Mouse (Mus musculus) stomach, embryonic 15.5 days (tissue): Measurements from ENCODE around the gene S100a1. TPM values are rescaled to one million over a fixed set of nuclear protein-coding genes. Genes with fewer than 3 reads are reported as not detected.

Experiments
- ATAC-seq: fragments of 200-750 bp; cut with Nextera tagmentation; 2 replicates; pipeline ENCODE4 v1.8.0; 2017; ENCODE audit warnings: low read depth, moderate number of reproducible peaks, moderate TSS enrichment; ENCODE audit not compliant: insufficient read depth, low FRiP score
- H3K27ac ChIP-seq: fragments of 300-500 bp; sonication (generic); 2 replicates; pipeline ENCODE4 v1.5.1; 2015; ENCODE audit warnings: mild to moderate bottlenecking, inconsistent platforms
- H3K27me3 ChIP-seq: fragments of 300-500 bp; sonication (generic); replicated peaks from 2 replicates; pipeline ENCODE4 v1.6.1; 2015; ENCODE audit warnings: inconsistent platforms
- H3K36me3 ChIP-seq: fragments of 300-500 bp; sonication (generic); 2 replicates; pipeline ENCODE4 v1.6.1; 2015; ENCODE audit warnings: inconsistent platforms
- H3K4me1 ChIP-seq: fragments of 300-500 bp; sonication (generic); 2 replicates; pipeline ENCODE4 v1.6.1; 2015; ENCODE audit warnings: inconsistent platforms
- H3K4me2 ChIP-seq: fragments of 300-500 bp; sonication (generic); 2 replicates; pipeline ENCODE4 v1.6.1; 2015; ENCODE audit warnings: mild to moderate bottlenecking, inconsistent platforms
- H3K4me3 ChIP-seq: fragments of 300-500 bp; sonication (generic); replicated peaks from 2 replicates; pipeline ENCODE4 v1.5.1; 2015; ENCODE audit warnings: inconsistent platforms
- H3K9ac ChIP-seq: fragments of 300-500 bp; sonication (generic); 2 replicates; pipeline ENCODE4 v1.6.1; 2015; ENCODE audit warnings: inconsistent platforms
- H3K9me3 ChIP-seq: fragments of 300-500 bp; sonication (generic); 2 replicates; pipeline ENCODE4 v1.6.1; 2016; ENCODE audit warnings: inconsistent platforms
- WGBS: fragments of 180-500 bp; shearing (Covaris S2); methylation state at CpG from one replicate; pipeline ENCODE4 v1.1.7; 2015; 5-methylcytosine and 5-hydroxymethylcytosine counted together
- polyA plus RNA-seq: library from polyadenylated mRNA; unstranded; fragments of >200 nt; fragmentation: Nextera tagmentation; extraction: Ambion mirVana; gene quantifications from 2 replicates; pipeline ENCODE4 v1.2.1, GENCODE M21; 2015

The S100a1 gene
- polyA plus RNA-seq, 1 experiment from 2014 or later = 75.9 TPM

- WGBS = 80% methylated on average over 5 of the region's 5 CpGs
- peaks cover 6% of the 10 kb centered on the region for H3K4me1 ChIP-seq
- no peak for ATAC-seq
- H3K27ac ChIP-seq = no peak overlapping the region
- H3K9ac ChIP-seq = no peak overlapping the region
- H3K36me3 ChIP-seq = peaks cover 52% of the 10 kb centered on the region
- H3K4me2 ChIP-seq = no peak overlapping the region
- no peaks in the 10 kb centered on the region for H3K9me3 ChIP-seq
- H3K27me3 ChIP-seq = no peaks in the 10 kb centered on the region
- H3K4me3 ChIP-seq = no peak overlapping the region
Observed at GRCm38 (mm10) chr3:90486998-90487397, 27.2 kb downstream of the S100a1 start.

- WGBS = under 1% methylated on average over 45 of the region's 45 CpGs
- peak within 1 kb of the TSS; percentile 99 for H3K9ac ChIP-seq
- ATAC-seq = peak; percentile 99
Observed at GRCm38 (mm10) chr3:90475831-90476611, 38.2 kb downstream of the S100a1 start, which contains the start of gene Ilf2. Gene Ilf2, plus strand, starts transcription at chr3:90476126.

GRCm38 (mm10) chr3:90475151-90475830 is 38.9 kb downstream of the S100a1 start:
- Histone ChIP-seq H3K36me3 (peaks cover 11% of the 10 kb centered on the region; the same call in 1 of the 2 replicates), H3K9me3 (no peaks in the 10 kb centered on the region), H3K4me2 (peak overlapping the region; percentile 36), H3K4me1 (peaks cover 6% of the 10 kb centered on the region; the same call in 1 of the 2 replicates), H3K9ac (no peak overlapping the region), H3K27me3 (no peaks in the 10 kb centered on the region), H3K4me3 (peak overlapping the region; percentile 38), H3K27ac (no peak overlapping the region)
- WGBS = 34% methylated on average over 16 of the region's 16 CpGs
- no peak for ATAC-seq

More at GRCm38 (mm10) chr3:90475831-90476611, 38.2 kb downstream of the S100a1 start, which contains the start of gene Ilf2:
- Histone ChIP-seq H3K4me2 (peak within 1 kb of the TSS; percentile 69), H3K27ac (peak within 1 kb of the TSS; percentile 93), H3K4me3 (peak within 1 kb of the TSS; percentile 94), H3K36me3 (peaks cover 15% of the 10 kb centered on the region; the same call in 1 of the 2 replicates), H3K4me1 (peaks cover 6% of the 10 kb centered on the region; the same call in 1 of the 2 replicates), H3K27me3 (no peaks in the 10 kb centered on the region), H3K9me3 (no peaks in the 10 kb centered on the region)

- Histone ChIP-seq H3K9ac (no peak overlapping the region), H3K27ac (no peak overlapping the region), H3K4me1 (peaks cover 5% of the 10 kb centered on the region; the same call in 1 of the 2 replicates), H3K4me2 (no peak overlapping the region), H3K36me3 (no peaks in the 10 kb centered on the region), H3K9me3 (no peaks in the 10 kb centered on the region), H3K27me3 (no peaks in the 10 kb centered on the region), H3K4me3 (no peak overlapping the region)
- no peak for ATAC-seq
- 29% methylated on average over 3 of the region's 3 CpGs for WGBS
Observed at GRCm38 (mm10) chr3:90472213-90472612, 42.0 kb downstream of the S100a1 start.

GRCm38 (mm10) chr3:90467618-90468300 is 46.4 kb downstream of the S100a1 start:
- no peak overlapping the region for H3K4me2 ChIP-seq
- no peaks in the 10 kb centered on the region for H3K9me3 ChIP-seq
- H3K9ac ChIP-seq = no peak overlapping the region
- no peak overlapping the region for H3K4me3 ChIP-seq
- 90% methylated on average over 10 of the region's 10 CpGs for WGBS
- no peaks in the 10 kb centered on the region for H3K36me3 ChIP-seq
- H3K27ac ChIP-seq = no peak overlapping the region
- H3K27me3 ChIP-seq = peaks cover 25% of the 10 kb centered on the region
- no peak for ATAC-seq
- peaks cover 7% of the 10 kb centered on the region; the same call in 1 of the 2 replicates for H3K4me1 ChIP-seq

GRCm38 (mm10) chr3:90466311-90466766 is 47.9 kb downstream of the S100a1 start:
- WGBS = under 1% methylated on average over 15 of the region's 15 CpGs
- Histone ChIP-seq H3K9me3 (no peaks in the 10 kb centered on the region), H3K4me2 (peak overlapping the region; percentile 94), H3K4me1 (peaks cover 7% of the 10 kb centered on the region; the same call in 1 of the 2 replicates), H3K36me3 (no peaks in the 10 kb centered on the region), H3K9ac (no peak overlapping the region), H3K27me3 (peaks cover 25% of the 10 kb centered on the region), H3K4me3 (peak overlapping the region; percentile 54), H3K27ac (no peak overlapping the region)
- ATAC-seq = peak; percentile 33; the same call in 1 of the 2 replicates

GRCm38 (mm10) chr3:90465686-90466310 is 48.4 kb downstream of the S100a1 start, which contains the start of gene Npr1:
Gene Npr1, minus strand, starts transcription at chr3:90465866.
- Histone ChIP-seq H3K4me3 (peak within 1 kb of the TSS; percentile 54), H3K9ac (peak within 1 kb of the TSS; percentile 24; the same call in 1 of the 2 replicates), H3K4me2 (peak within 1 kb of the TSS; percentile 94), H3K4me1 (peaks cover 7% of the 10 kb centered on the region; the same call in 1 of the 2 replicates), H3K36me3 (no peaks in the 10 kb centered on the region), H3K27me3 (peaks cover 25% of the 10 kb centered on the region), H3K9me3 (no peaks in the 10 kb centered on the region), H3K27ac (no peak within 1 kb of the TSS)
- 0% methylated on average over 32 of the region's 49 CpGs for WGBS
- peak; percentile 36; the same call in 1 of the 2 replicates for ATAC-seq

- Histone ChIP-seq H3K4me3 (peak overlapping the region; percentile 54), H3K27me3 (peaks cover 25% of the 10 kb centered on the region), H3K36me3 (no peaks in the 10 kb centered on the region), H3K9me3 (no peaks in the 10 kb centered on the region), H3K9ac (peak overlapping the region; percentile 24; the same call in 1 of the 2 replicates), H3K4me2 (peak overlapping the region; percentile 94), H3K27ac (no peak overlapping the region), H3K4me1 (peaks cover 7% of the 10 kb centered on the region; the same call in 1 of the 2 replicates)
- peak; percentile 25; the same call in 1 of the 2 replicates for ATAC-seq
- 2% methylated on average over 75 of the region's 75 CpGs for WGBS
Observed at GRCm38 (mm10) chr3:90465081-90465685, 49.0 kb downstream of the S100a1 start.

GRCm38 (mm10) chr3:90464552-90465080 is 49.6 kb downstream of the S100a1 start:
- Histone ChIP-seq H3K27me3 (peaks cover 25% of the 10 kb centered on the region), H3K9ac (peak overlapping the region; percentile 24; the same call in 1 of the 2 replicates), H3K27ac (no peak overlapping the region), H3K4me1 (peaks cover 7% of the 10 kb centered on the region; the same call in 1 of the 2 replicates), H3K36me3 (no peaks in the 10 kb centered on the region), H3K9me3 (no peaks in the 10 kb centered on the region), H3K4me3 (peak overlapping the region; percentile 54), H3K4me2 (peak overlapping the region; percentile 94)
- 16% methylated on average over 37 of the region's 37 CpGs for WGBS
- peak; percentile 13; the same call in 1 of the 2 replicates for ATAC-seq

GRCm38 (mm10) chr3:90462579-90462978 is 51.6 kb downstream of the S100a1 start:
- no peaks in the 10 kb centered on the region for H3K36me3 ChIP-seq
- H3K27ac ChIP-seq = no peak overlapping the region
- no peak overlapping the region for H3K4me2 ChIP-seq
- H3K4me1 ChIP-seq = peaks cover 7% of the 10 kb centered on the region; the same call in 1 of the 2 replicates
- H3K27me3 ChIP-seq = peaks cover 25% of the 10 kb centered on the region
- no peak overlapping the region for H3K9ac ChIP-seq
- H3K4me3 ChIP-seq = no peak overlapping the region
- WGBS = 35% methylated on average over 7 of the region's 7 CpGs
- ATAC-seq = no peak
- no peaks in the 10 kb centered on the region for H3K9me3 ChIP-seq
